Mouse (Mus musculus): ENCODE measurements at regions not wholly inside any gene's neighbourhood (a gene's known extent, or its start where the extent isn't known, plus 50 kb on each side); places are given as distances from the start of the nearest gene placed in this dataset.

- TF ChIP-seq CTCF (IDR thresholded peaks at IDR 0.05; ENCODE audit: low read depth) (no peak), EP300 (IDR thresholded peaks at IDR 0.05; ENCODE audit: low read depth) (no peak)
Observed at GRCm38 (mm10) chr14:99434645-99435044, 136.2 kb downstream of the Klf5 start.

All from liver, postnatal 0 days (tissue).